Mouse (Mus musculus) forebrain, postnatal 0 days (tissue): ENCODE data around the gene Lrsam1. TPM values are rescaled to one million over a fixed set of nuclear protein-coding genes. Genes with fewer than 3 reads are reported as not detected.

Experiments
- ATAC-seq: fragments of 200-750 bp; cut with Nextera tagmentation; 2 replicates; pipeline ENCODE4 v1.8.0; 2017; ENCODE audit warnings: mild to moderate bottlenecking, moderate library complexity
- DNase-seq: peaks from one replicate; pipeline ENCODE4 v3.0.0-alpha.2; 2015
- H3K27ac ChIP-seq: fragments of 300-500 bp; sonication (generic); 2 replicates; pipeline ENCODE4 v1.5.1; 2014; ENCODE audit warnings: low read depth, mild to moderate bottlenecking, antibody characterized with exemption, low read length, moderate library complexity, mixed read lengths
- H3K27me3 ChIP-seq: fragments of 300-500 bp; sonication (generic); 2 replicates; pipeline ENCODE4 v1.6.1; 2014; ENCODE audit warnings: mild to moderate bottlenecking, low read length, mixed read lengths; ENCODE audit not compliant: insufficient read depth
- H3K36me3 ChIP-seq: fragments of 300-500 bp; sonication (generic); 2 replicates; pipeline ENCODE4 v1.6.1; 2014; ENCODE audit warnings: mild to moderate bottlenecking, moderate library complexity; ENCODE audit not compliant: insufficient read depth
- H3K4me1 ChIP-seq: fragments of 300-500 bp; sonication (generic); 2 replicates; pipeline ENCODE4 v1.6.1; 2014; ENCODE audit warnings: antibody characterized with exemption; ENCODE audit not compliant: insufficient read depth
- H3K4me2 ChIP-seq: fragments of 300-500 bp; sonication (generic); 2 replicates; pipeline ENCODE4 v1.6.1; 2014; ENCODE audit warnings: low read depth, mild to moderate bottlenecking, moderate library complexity
- H3K4me3 ChIP-seq: fragments of 300-500 bp; sonication (generic); 2 replicates; pipeline ENCODE4 v1.5.1; 2014; ENCODE audit warnings: low read depth, low read length, mixed read lengths
- H3K9ac ChIP-seq: fragments of 300-500 bp; sonication (generic); 2 replicates; pipeline ENCODE4 v1.6.1; 2014; ENCODE audit warnings: mild to moderate bottlenecking
- H3K9me3 ChIP-seq: fragments of 300-500 bp; sonication (generic); 2 replicates; pipeline ENCODE4 v1.6.1; 2016; ENCODE audit warnings: low read length
- CTCF ChIP-seq: sonication (generic); IDR thresholded peaks from 2 replicates; pipeline ENCODE4 v1.5.1; 2016; ENCODE audit warnings: antibody characterized with exemption, control low read depth, low read depth
- WGBS: fragments of 180-500 bp; shearing (Covaris S2); extraction: QIAGEN DNeasy Blood & Tissue Kit; methylation state at CpG from one replicate; pipeline ENCODE4 v1.1.7; 2014; 5-methylcytosine and 5-hydroxymethylcytosine counted together
- polyA plus RNA-seq: library from polyadenylated mRNA; unstranded; fragments of >200 nt; fragmentation: Nextera tagmentation; extraction: Ambion mirVana; gene quantifications from 2 replicates; pipeline ENCODE4 v1.2.1, GENCODE M21; 2015
- total RNA-seq: library from RNA; depleted of rRNA; stranded (reverse); fragments of >200 nt; gene quantifications from 2 replicates; pipeline ENCODE4 v1.2.3, GENCODE M21; 2014

The Lrsam1 gene
- total and polyA plus RNA-seq, 2 experiments from 2014 or later, result 17.4 to 28.7 TPM

- H3K4me1 ChIP-seq, result peaks cover 10% of the 10 kb centered on the region
- H3K9ac ChIP-seq, result no peak overlapping the region
- WGBS, result 44% methylated on average over 7 of the region's 7 CpGs
- H3K27me3 ChIP-seq, result no peaks in the 10 kb centered on the region
- H3K9me3 ChIP-seq, result no peaks in the 10 kb centered on the region
- ATAC-seq, result no peak
- TF ChIP-seq CTCF, result no peak
- H3K4me3 ChIP-seq, result no peak overlapping the region
- H3K27ac ChIP-seq, result no peak overlapping the region
- DNase-seq, result no peak
- H3K36me3 ChIP-seq, result no peaks in the 10 kb centered on the region
- no peak overlapping the region for H3K4me2 ChIP-seq
Measured at GRCm38 (mm10) chr2:32884745-32885144, 76.7 kb downstream of the Lrsam1 start.

GRCm38 (mm10) chr2:32882283-32883043, 79.0 kb downstream of the Lrsam1 start:
- Histone ChIP-seq H3K4me2 (no peak overlapping the region), H3K36me3 (no peaks in the 10 kb centered on the region), H3K4me1 (peaks cover 22% of the 10 kb centered on the region), H3K27ac (no peak overlapping the region), H3K4me3 (no peak overlapping the region), H3K9ac (no peak overlapping the region), H3K9me3 (no peaks in the 10 kb centered on the region), H3K27me3 (no peaks in the 10 kb centered on the region)
- ATAC-seq (peak; percentile 62), DNase-seq (no peak)
- 60% methylated on average over 14 of the region's 21 CpGs for WGBS
- no peak for TF ChIP-seq CTCF

GRCm38 (mm10) chr2:32881723-32882122, 79.7 kb downstream of the Lrsam1 start:
- Histone ChIP-seq H3K27ac (peak overlapping the region; percentile 35; the same call in 1 of the 2 replicates), H3K36me3 (no peaks in the 10 kb centered on the region), H3K4me3 (no peak overlapping the region), H3K4me1 (peaks cover 28% of the 10 kb centered on the region), H3K4me2 (no peak overlapping the region), H3K9ac (0 out of 2 replicates have a peak overlapping the region, but pooled peaks have one; percentile 3), H3K9me3 (no peaks in the 10 kb centered on the region), H3K27me3 (no peaks in the 10 kb centered on the region)
- no peak for TF ChIP-seq CTCF
- no peak for DNase-seq
- 43% methylated on average over 3 of the region's 3 CpGs for WGBS
- no peak for ATAC-seq

GRCm38 (mm10) chr2:32881054-32881453, 80.4 kb downstream of the Lrsam1 start:
- Histone ChIP-seq H3K4me3 (no peak overlapping the region), H3K36me3 (no peaks in the 10 kb centered on the region), H3K27me3 (no peaks in the 10 kb centered on the region), H3K4me1 (peaks cover 28% of the 10 kb centered on the region), H3K9me3 (no peaks in the 10 kb centered on the region), H3K9ac (no peak overlapping the region), H3K27ac (peak overlapping the region; percentile 35; the same call in 1 of the 2 replicates), H3K4me2 (no peak overlapping the region)
- ATAC-seq (no peak), DNase-seq (no peak)
- TF ChIP-seq CTCF, result no peak
- WGBS, result 36% methylated on average over 6 of the region's 6 CpGs

GRCm38 (mm10) chr2:32879593-32879992, 81.8 kb downstream of the Lrsam1 start:
- Histone ChIP-seq H3K27me3 (no peaks in the 10 kb centered on the region), H3K36me3 (no peaks in the 10 kb centered on the region), H3K27ac (no peak overlapping the region), H3K4me1 (peaks cover 28% of the 10 kb centered on the region), H3K4me2 (no peak overlapping the region), H3K4me3 (no peak overlapping the region), H3K9me3 (no peaks in the 10 kb centered on the region), H3K9ac (no peak overlapping the region)
- WGBS, result 87% methylated on average over 5 of the region's 5 CpGs
- ATAC-seq (no peak), DNase-seq (no peak)
- no peak for TF ChIP-seq CTCF

GRCm38 (mm10) chr2:32878396-32878795, 83.0 kb downstream of the Lrsam1 start:
- no peaks in the 10 kb centered on the region for H3K9me3 ChIP-seq
- H3K27me3 ChIP-seq, result no peaks in the 10 kb centered on the region
- no peak for TF ChIP-seq CTCF
- peak overlapping the region; percentile 85; the same call in 1 of the 2 replicates for H3K4me3 ChIP-seq
- H3K27ac ChIP-seq, result no peak overlapping the region
- DNase-seq, result no peak
- H3K4me1 ChIP-seq, result peaks cover 28% of the 10 kb centered on the region
- WGBS, result 49% methylated on average over 3 of the region's 3 CpGs
- H3K4me2 ChIP-seq, result peak overlapping the region; percentile 91
- H3K9ac ChIP-seq, result peak overlapping the region; percentile 96
- H3K36me3 ChIP-seq, result no peaks in the 10 kb centered on the region
- ATAC-seq, result no peak

GRCm38 (mm10) chr2:32877761-32878393, 83.5 kb downstream of the Lrsam1 start:
- H3K9me3 ChIP-seq, result no peaks in the 10 kb centered on the region
- no peak for TF ChIP-seq CTCF
- no peaks in the 10 kb centered on the region for H3K36me3 ChIP-seq
- H3K4me3 ChIP-seq, result peak overlapping the region; percentile 85
- peaks cover 28% of the 10 kb centered on the region for H3K4me1 ChIP-seq
- H3K4me2 ChIP-seq, result peak overlapping the region; percentile 91
- H3K9ac ChIP-seq, result peak overlapping the region; percentile 96; the same call in 1 of the 2 replicates
- no peak for ATAC-seq
- no peak for DNase-seq
- H3K27me3 ChIP-seq, result no peaks in the 10 kb centered on the region
- 58% methylated on average over 5 of the region's 6 CpGs for WGBS
- no peak overlapping the region for H3K27ac ChIP-seq
